18 mouse cellular contexts compared by ENCODE assay signal in the genomic region with DNA sequence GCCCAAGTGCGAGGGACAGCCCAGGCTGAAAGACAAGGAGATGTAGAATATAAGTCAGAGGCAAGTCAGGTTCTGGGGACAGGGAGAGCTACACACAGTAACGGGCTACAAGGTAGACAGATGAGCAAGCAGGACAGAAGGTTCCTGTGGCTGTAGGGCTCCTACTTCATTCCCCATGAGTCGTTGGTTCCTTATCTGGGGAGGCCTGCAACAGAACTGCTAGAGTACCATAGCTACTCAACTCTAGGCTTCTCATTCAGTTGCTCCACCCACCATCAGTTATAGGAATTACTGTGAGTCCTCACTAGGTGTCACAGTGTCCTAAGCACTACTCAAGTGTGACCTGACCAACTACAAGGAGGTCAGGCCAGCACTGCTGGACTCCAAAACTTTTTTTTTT. TPM values are rescaled to one million over a fixed set of nuclear protein-coding genes. Genes with fewer than 3 reads are reported as not detected.
A peak's percentile ranks its signal among the peaks of the same experiment; 100 is the strongest.
DNase-seq lines count a peak whose midpoint lies in the region; ATAC-seq and TF ChIP-seq lines count a peak whose summit lies in the region.
"Had no signal": no experiment of that assay in that cellular context is flagged by ENCODE, and none has a peak within 500 bp of the region (broad histone marks: within the 10 kb centered on the region; RNA-seq: fewer than 3 reads in every experiment).

No protein-coding gene starts in this region.

- H3K27me3 ChIP-seq in kidney, embryonic 15.5 days: no peaks in the 10 kb centered on the region
- no peaks in the 10 kb centered on the region for H3K27me3 ChIP-seq in MEL (ENCODE audit: control insufficient read depth in 1 of 2, insufficient read depth in 2 of 2, low read length in 2 of 2)
- no peaks in the 10 kb centered on the region for H3K27me3 ChIP-seq in liver, postnatal 0 days (ENCODE audit: insufficient read depth, low read length)
- H3K27me3 ChIP-seq: embryonic facial prominence, embryonic 13.5 days; hindbrain, embryonic 13.5 days; limb, embryonic 15.5 days had no signal

- peak in 1 of 2 experiments; percentile 52; a peak in 1 of 4 replicates for TF ChIP-seq POLR2A in MEL (IDR thresholded peaks at IDR 0.05; ENCODE audit: control insufficient read depth in 1 of 2, insufficient read depth in 1 of 2, low read depth in 1 of 2, low read length in 2 of 2, poor library complexity in 1 of 2)

- H3K4me3 ChIP-seq in kidney, embryonic 15.5 days (replicated peaks): no peak overlapping the region
- H3K4me3 ChIP-seq in MEL (ENCODE audit: control insufficient read depth in 1 of 2, insufficient read depth in 1 of 2, low read depth in 2 of 2, low read length in 2 of 2): peak overlapping the region in 1 of 2 experiments; percentile 7; a peak in 2 of 4 replicates
- no peak overlapping the region for H3K4me3 ChIP-seq in liver, postnatal 0 days (ENCODE audit: low read depth, low read length)
- H3K4me3 ChIP-seq: embryonic facial prominence, embryonic 13.5 days; heart, embryonic 10.5 days; hindbrain, embryonic 13.5 days; limb, embryonic 15.5 days had no signal

- TF ChIP-seq RAD21 in MEL (IDR thresholded peaks at IDR 0.05; ENCODE audit: low read depth, low read length): no peak

- 0 out of 2 replicates have a peak, but pooled peaks have one; percentile 43 for ATAC-seq in kidney, embryonic 15.5 days (replicated peaks; ENCODE audit: low FRiP score)
- peak; percentile 77 for ATAC-seq in erythroid progenitor cell, adult 5-6 weeks (replicated peaks; ENCODE audit: low FRiP score, poor library complexity, severe bottlenecking)
- ATAC-seq in liver, postnatal 0 days: peak; percentile 78
- ATAC-seq in frontal cortex, adult (ENCODE audit: low TSS enrichment): no peak
- ATAC-seq in inflammation-experienced regulatory T-cells, adult 6 months: no peak
- ATAC-seq: intestine, embryonic 16.5 days had no signal

- TF ChIP-seq CTCF in MEL (IDR thresholded peaks at IDR 0.05 in 2 of 3, conservative IDR thresholded peaks at IDR 0.05 in 1 of 3; ENCODE audit: control insufficient read depth in 1 of 3, insufficient read depth in 1 of 3, low read depth in 2 of 3, low read length in 3 of 3, poor library complexity in 1 of 3, severe bottlenecking in 1 of 3): peak in 1 of 3 experiments; percentile 19; a peak in 1 of 6 replicates
- 0 out of 2 replicates have a peak, but pooled peaks have one; percentile 4 for TF ChIP-seq CTCF in liver, postnatal 0 days (IDR thresholded peaks at IDR 0.05; ENCODE audit: low read depth)

- no peak for DNase-seq in kidney, postnatal 36 days
- peak; percentile 88 for DNase-seq in MEL (ENCODE audit: low read depth, low spot score)
- DNase-seq in liver, postnatal 0 days: no peak
- no peak for DNase-seq in layer of hippocampus, adult 8-10 months (ENCODE audit: low spot score in 2 of 2)
- DNase-seq: cerebellum, adult 8-10 months; heart, postnatal 14 days; midbrain, embryonic 14.5 days; retina, postnatal 1 day; thymus, adult 18-20 months had no signal

- no peak overlapping the region for H3K4me2 ChIP-seq in kidney, embryonic 15.5 days
- H3K4me2 ChIP-seq in liver, postnatal 0 days (ENCODE audit: low read depth, low read length): peak overlapping the region; percentile 30; the same call in 1 of the 2 replicates
- H3K4me2 ChIP-seq: embryonic facial prominence, embryonic 13.5 days; hindbrain, embryonic 13.5 days; limb, embryonic 15.5 days had no signal

- WGBS in kidney, embryonic 15.5 days: 88% methylated on average over 3 of the region's 3 CpGs
- WGBS in liver, postnatal 0 days (ENCODE audit: insufficient replicate concordance): 49% methylated on average over 3 of the region's 3 CpGs

- peaks cover 6% of the 10 kb centered on the region for H3K4me1 ChIP-seq in kidney, embryonic 15.5 days
- peaks cover 20 to 33% of the 10 kb centered on the region in 2 experiments for H3K4me1 ChIP-seq in MEL (ENCODE audit: control insufficient read depth in 1 of 2, insufficient read depth in 2 of 2, low read length in 2 of 2)
- peaks cover 35% of the 10 kb centered on the region for H3K4me1 ChIP-seq in liver, postnatal 0 days (ENCODE audit: insufficient read depth)

- no peaks in the 10 kb centered on the region for H3K36me3 ChIP-seq in kidney, embryonic 15.5 days
- H3K36me3 ChIP-seq in MEL (ENCODE audit: control insufficient read depth in 1 of 2, insufficient read depth in 2 of 2, low read length in 2 of 2): peaks cover 0 to 34% of the 10 kb centered on the region in 2 experiments; a peak in 2 of 4 replicates
- H3K36me3 ChIP-seq in liver, postnatal 0 days (replicated peaks; ENCODE audit: insufficient read depth, low read length): no peaks in the 10 kb centered on the region
- H3K36me3 ChIP-seq: heart, embryonic 10.5 days; hindbrain, embryonic 13.5 days; limb, embryonic 15.5 days had no signal

- H3K9ac ChIP-seq in kidney, embryonic 15.5 days: no peak overlapping the region
- peak overlapping the region; percentile 6 for H3K9ac ChIP-seq in MEL (ENCODE audit: control insufficient read depth, low read depth, low read length, poor library complexity, severe bottlenecking)
- H3K9ac ChIP-seq in liver, postnatal 0 days (replicated peaks): no peak overlapping the region
- H3K9ac ChIP-seq: embryonic facial prominence, embryonic 13.5 days; hindbrain, embryonic 13.5 days; limb, embryonic 15.5 days had no signal

- H3K9me3 ChIP-seq in kidney, embryonic 15.5 days (replicated peaks): no peaks in the 10 kb centered on the region
- H3K9me3 ChIP-seq in MEL (replicated peaks; ENCODE audit: insufficient read depth, low read length): no peaks in the 10 kb centered on the region
- no peaks in the 10 kb centered on the region for H3K9me3 ChIP-seq in liver, postnatal 0 days (ENCODE audit: low read length)
- H3K9me3 ChIP-seq: embryonic facial prominence, embryonic 13.5 days; heart, embryonic 10.5 days; hindbrain, embryonic 13.5 days; limb, embryonic 15.5 days had no signal

- peaks cover 13% of the 10 kb centered on the region; the same call in 1 of the 2 replicates for H3K79me2 ChIP-seq in MEL (ENCODE audit: control insufficient read depth, insufficient read depth, low read length, poor library complexity)

- peak; percentile 24 to 46; a peak in 2 of 4 replicates for TF ChIP-seq EP300 in MEL (IDR thresholded peaks at IDR 0.05; ENCODE audit: low read depth in 1 of 2, low read length in 2 of 2)
- no peak for TF ChIP-seq EP300 in liver, postnatal 0 days (IDR thresholded peaks at IDR 0.05; ENCODE audit: low read depth)

- H3K27ac ChIP-seq in kidney, embryonic 15.5 days: no peak overlapping the region
- H3K27ac ChIP-seq in MEL (ENCODE audit: control insufficient read depth, low read depth, low read length): peak overlapping the region; percentile 55
- peak overlapping the region; percentile 51 for H3K27ac ChIP-seq in liver, postnatal 0 days (ENCODE audit: low read depth)
- H3K27ac ChIP-seq: embryonic facial prominence, embryonic 13.5 days; heart, embryonic 10.5 days; hindbrain, embryonic 13.5 days; limb, embryonic 15.5 days had no signal

TF ChIP-seq in MEL, 35 proteins besides CTCF, POLR2A, EP300 and RAD21:
- TF ChIP-seq HCFC1 (IDR thresholded peaks at IDR 0.05; ENCODE audit: low read depth, low read length) (peak; percentile 58), TBP (IDR thresholded peaks at IDR 0.05; ENCODE audit: low read depth, low read length) (peak; percentile 69), NELFE (IDR thresholded peaks at IDR 0.05; ENCODE audit: low read depth, low read length) (0 out of 2 replicates have a peak, but pooled peaks have one; percentile 8), SIN3A (IDR thresholded peaks at IDR 0.05; ENCODE audit: low read length) (peak; percentile 42; the same call in 1 of the 2 replicates), TAL1 (IDR thresholded peaks at IDR 0.05; ENCODE audit: low read length) (peak; percentile 41), ETS1 (IDR thresholded peaks at IDR 0.05; ENCODE audit: low read depth, low read length) (0 out of 2 replicates have a peak, but pooled peaks have one; percentile 9), GATA1 (IDR thresholded peaks at IDR 0.05; ENCODE audit: low read depth, low read length) (peak; percentile 83), MAZ (IDR thresholded peaks at IDR 0.05; ENCODE audit: low read depth, low read length) (0 out of 2 replicates have a peak, but pooled peaks have one; percentile 31), CHD2 (IDR thresholded peaks at IDR 0.05; ENCODE audit: low read length) (no peak), MEF2A (IDR thresholded peaks at IDR 0.05; ENCODE audit: extremely low read depth, insufficient replicate concordance, low read depth, low read length, poor library complexity, severe bottlenecking) (no peak)

RNA-seq across cellular contexts. Expression of a gene that starts 6.0 kb away (rescaled TPM):
- polyA plus RNA-seq in kidney, embryonic 15.5 days (2015; fragmentation: Nextera tagmentation; extraction: Ambion mirVana): 40.5 and 46.0 TPM in 2 replicates
- 19.6 and 21.9 TPM in 2 replicates for total RNA-seq in MEL (2012; rRNA removed)
- 10 to 100 TPM in 1 of 2 experiments, not detected in 1; 29.1 TPM for polyA plus RNA-seq in MEL (2012; ENCODE audit: insufficient read depth in 1 of 2, insufficient read length in 2 of 2, low read depth in 1 of 2, low replicate concordance in 2 of 2, missing spikeins in 1 of 2)
- total RNA-seq in erythroid progenitor cell, adult 5-6 weeks (2015; ENCODE audit: low replicate concordance): 5.0 and 12.6 TPM in 2 replicates
- total RNA-seq in erythroid progenitor cell, adult 5-6 weeks (2017; ENCODE audit: low replicate concordance): 9.1 and 16.8 TPM in 2 replicates
- polyA plus RNA-seq in liver, postnatal 0 days (2015; fragmentation: Nextera tagmentation; extraction: Ambion mirVana): 6.7 and 6.8 TPM in 2 replicates
- polyA plus RNA-seq in inflammation-experienced regulatory T-cells, adult 6 months (2017; shearing (Covaris generic)): 10 to 100 TPM; 84.8 to 90.3 (median 87.8) TPM
- 100 to 1,000 TPM in 3 of 4 experiments, 10 to 100 TPM in 1; 91.2 to 111 (median 105) TPM for total RNA-seq in layer of hippocampus, adult 8-10 months (2022)

RNA-seq across cellular contexts. Expression of a gene that starts 49.1 kb away (rescaled TPM):
- 35.5 and 37.0 TPM in 2 replicates for polyA plus RNA-seq in kidney, embryonic 15.5 days (2015; fragmentation: Nextera tagmentation; extraction: Ambion mirVana)
- 9.5 and 9.9 TPM in 2 replicates for total RNA-seq in MEL (2012; rRNA removed)
- polyA plus RNA-seq in MEL (2012; ENCODE audit: insufficient read depth in 1 of 2, insufficient read length in 2 of 2, low read depth in 1 of 2, low replicate concordance in 2 of 2, missing spikeins in 1 of 2): 10 to 100 TPM in 1 of 2 experiments, not detected in 1; 13.8 TPM
- 0.72 and 3.4 TPM in 2 replicates for total RNA-seq in erythroid progenitor cell, adult 5-6 weeks (2015; ENCODE audit: low replicate concordance)
- total RNA-seq in erythroid progenitor cell, adult 5-6 weeks (2017; ENCODE audit: low replicate concordance): 0.23 and 0.77 TPM in 2 replicates
- polyA plus RNA-seq in liver, postnatal 0 days (2015; fragmentation: Nextera tagmentation; extraction: Ambion mirVana): 9.7 and 10.3 TPM in 2 replicates
- polyA plus RNA-seq in inflammation-experienced regulatory T-cells, adult 6 months (2017; shearing (Covaris generic)): 10 to 100 TPM; 16.8 to 28.4 (median 21.9) TPM
- total RNA-seq in layer of hippocampus, adult 8-10 months (2022): 10 to 100 TPM; 26.4 to 31.9 (median 30.0) TPM

Comparison
In these comparisons a context has a peak if more than half of its experiments do, and no peak if none do; other contexts are left out.
1. ATAC-seq: peak in kidney, embryonic 15.5 days (single experiment), erythroid progenitor cell, adult 5-6 weeks (single experiment) and liver, postnatal 0 days (single experiment); none in frontal cortex, adult (single experiment) and inflammation-experienced regulatory T-cells, adult 6 months (single experiment).